Mouse (Mus musculus) liver, postnatal 0 days (tissue): ENCODE measurements around the gene Trim41. TPM values are rescaled to one million over a fixed set of nuclear protein-coding genes. Genes with fewer than 3 reads are reported as not detected.

Experiments
- ATAC-seq: fragments of 200-750 bp; cut with Nextera tagmentation; 2 replicates; pipeline ENCODE4 v1.8.0; 2017; ENCODE audit warnings: mild to moderate bottlenecking, moderate library complexity
- DNase-seq: peaks from one replicate; pipeline ENCODE4 v3.0.0-alpha.2; 2016
- H3K27ac ChIP-seq: fragments of 300-500 bp; sonication (generic); 2 replicates; pipeline ENCODE4 v1.5.1; 2014; ENCODE audit warnings: antibody characterized with exemption, moderate library complexity, mild to moderate bottlenecking, low read depth
- H3K27me3 ChIP-seq: fragments of 300-500 bp; sonication (generic); 2 replicates; pipeline ENCODE4 v1.6.1; 2014; ENCODE audit warnings: low read length, control low read depth, mixed read lengths; ENCODE audit not compliant: insufficient read depth
- H3K36me3 ChIP-seq: fragments of 300-500 bp; sonication (generic); replicated peaks from 2 replicates; pipeline ENCODE4 v1.6.1; 2014; ENCODE audit warnings: mild to moderate bottlenecking, control low read depth, low read length, moderate library complexity, mixed read lengths; ENCODE audit not compliant: insufficient read depth
- H3K4me1 ChIP-seq: fragments of 300-500 bp; sonication (generic); 2 replicates; pipeline ENCODE4 v1.6.1; 2014; ENCODE audit warnings: antibody characterized with exemption, mild to moderate bottlenecking, control low read depth; ENCODE audit not compliant: insufficient read depth
- H3K4me2 ChIP-seq: fragments of 300-500 bp; sonication (generic); 2 replicates; pipeline ENCODE4 v1.6.1; 2014; ENCODE audit warnings: low read depth, mild to moderate bottlenecking, low read length, moderate library complexity, mixed read lengths
- H3K4me3 ChIP-seq: fragments of 300-500 bp; sonication (generic); 2 replicates; pipeline ENCODE4 v1.5.1; 2014; ENCODE audit warnings: low read depth, low read length
- H3K9ac ChIP-seq: fragments of 300-500 bp; sonication (generic); replicated peaks from 2 replicates; pipeline ENCODE4 v1.6.1; 2014; ENCODE audit warnings: mild to moderate bottlenecking, moderate library complexity
- H3K9me3 ChIP-seq: fragments of 300-500 bp; sonication (generic); 2 replicates; pipeline ENCODE4 v1.6.1; 2016; ENCODE audit warnings: mild to moderate bottlenecking, control low read depth, low read length, mixed read lengths
- CTCF ChIP-seq: sonication (generic); IDR thresholded peaks from 2 replicates; pipeline ENCODE4 v1.5.1; 2016; ENCODE audit warnings: antibody characterized with exemption, low read depth
- EP300 ChIP-seq: IDR thresholded peaks from 2 replicates; pipeline ENCODE4 v1.6.1; 2016; ENCODE audit warnings: antibody characterized with exemption, low read depth, mild to moderate bottlenecking
- WGBS: fragments of 180-500 bp; shearing (Covaris S2); extraction: QIAGEN DNeasy Blood & Tissue Kit; methylation state at CpG from one replicate; pipeline ENCODE4 v1.1.7; 2014; ENCODE audit not compliant: insufficient replicate concordance; 5-methylcytosine and 5-hydroxymethylcytosine counted together
- polyA plus RNA-seq: library from polyadenylated mRNA; unstranded; fragments of >200 nt; fragmentation: Nextera tagmentation; extraction: Ambion mirVana; gene quantifications from 2 replicates; pipeline ENCODE4 v1.2.1, GENCODE M21; 2015

Gene Trim41
- polyA plus RNA-seq, 1 experiment from 2014 or later: 2.3 TPM

- 79% methylated on average over 10 of the region's 10 CpGs for WGBS
- ATAC-seq: no peak
- H3K27ac ChIP-seq: no peak overlapping the region
- no peak overlapping the region for H3K9ac ChIP-seq
- no peak overlapping the region for H3K4me3 ChIP-seq
- H3K36me3 ChIP-seq: no peaks in the 10 kb centered on the region
- no peak for DNase-seq
- H3K27me3 ChIP-seq: 0 out of 2 replicates have a peak, but pooled peaks cover 11% of the 10 kb centered on the region
- peaks cover 16% of the 10 kb centered on the region for H3K4me1 ChIP-seq
- no peak for TF ChIP-seq CTCF
- no peak for TF ChIP-seq EP300
- H3K9me3 ChIP-seq: no peaks in the 10 kb centered on the region
- H3K4me2 ChIP-seq: no peak overlapping the region
Measured at GRCm38 (mm10) chr11:48838879-48839680, 21.9 kb upstream of the Trim41 start.

GRCm38 (mm10) chr11:48838181-48838797 lies 21.1 kb upstream of the Trim41 start:
- no peak for TF ChIP-seq EP300
- TF ChIP-seq CTCF: no peak
- 2% methylated on average over 16 of the region's 16 CpGs for WGBS
- H3K27me3 ChIP-seq: 0 out of 2 replicates have a peak, but pooled peaks cover 11% of the 10 kb centered on the region
- peaks cover 16% of the 10 kb centered on the region for H3K4me1 ChIP-seq
- 0 out of 2 replicates have a peak, but pooled peaks have one; percentile 5 for ATAC-seq
- H3K27ac ChIP-seq: 0 out of 2 replicates have a peak overlapping the region, but pooled peaks have one; percentile 62
- peak overlapping the region; percentile 74 for H3K9ac ChIP-seq
- H3K9me3 ChIP-seq: no peaks in the 10 kb centered on the region
- no peak for DNase-seq
- H3K4me2 ChIP-seq: peak overlapping the region; percentile 100
- H3K4me3 ChIP-seq: peak overlapping the region; percentile 69
- H3K36me3 ChIP-seq: no peaks in the 10 kb centered on the region

- H3K27me3 ChIP-seq: 0 out of 2 replicates have a peak, but pooled peaks cover 11% of the 10 kb centered on the region
- peak; percentile 31; the same call in 1 of the 2 replicates for ATAC-seq
- H3K4me1 ChIP-seq: peaks cover 16% of the 10 kb centered on the region
- peak overlapping the region; percentile 100 for H3K4me2 ChIP-seq
- TF ChIP-seq EP300: no peak
- no peak for TF ChIP-seq CTCF
- under 1% methylated on average over 74 of the region's 77 CpGs for WGBS
- H3K27ac ChIP-seq: peak overlapping the region; percentile 62; the same call in 1 of the 2 replicates
- no peaks in the 10 kb centered on the region for H3K36me3 ChIP-seq
- H3K9me3 ChIP-seq: no peaks in the 10 kb centered on the region
- peak overlapping the region; percentile 74 for H3K9ac ChIP-seq
- H3K4me3 ChIP-seq: peak overlapping the region; percentile 69
- DNase-seq: peak; percentile 64
Measured at GRCm38 (mm10) chr11:48837310-48838180, 20.4 kb upstream of the Trim41 start.

GRCm38 (mm10) chr11:48836990-48837309 lies 19.8 kb upstream of the Trim41 start:
- peak overlapping the region; percentile 74 for H3K9ac ChIP-seq
- no peak for TF ChIP-seq EP300
- H3K9me3 ChIP-seq: no peaks in the 10 kb centered on the region
- ATAC-seq: peak; percentile 40
- peak overlapping the region; percentile 69 for H3K4me3 ChIP-seq
- H3K27ac ChIP-seq: 0 out of 2 replicates have a peak overlapping the region, but pooled peaks have one; percentile 62
- H3K4me1 ChIP-seq: peaks cover 16% of the 10 kb centered on the region
- H3K36me3 ChIP-seq: no peaks in the 10 kb centered on the region
- 19% methylated on average over 11 of the region's 11 CpGs for WGBS
- 0 out of 2 replicates have a peak, but pooled peaks cover 11% of the 10 kb centered on the region for H3K27me3 ChIP-seq
- peak overlapping the region; percentile 100 for H3K4me2 ChIP-seq
- DNase-seq: peak; percentile 54

DNA sequence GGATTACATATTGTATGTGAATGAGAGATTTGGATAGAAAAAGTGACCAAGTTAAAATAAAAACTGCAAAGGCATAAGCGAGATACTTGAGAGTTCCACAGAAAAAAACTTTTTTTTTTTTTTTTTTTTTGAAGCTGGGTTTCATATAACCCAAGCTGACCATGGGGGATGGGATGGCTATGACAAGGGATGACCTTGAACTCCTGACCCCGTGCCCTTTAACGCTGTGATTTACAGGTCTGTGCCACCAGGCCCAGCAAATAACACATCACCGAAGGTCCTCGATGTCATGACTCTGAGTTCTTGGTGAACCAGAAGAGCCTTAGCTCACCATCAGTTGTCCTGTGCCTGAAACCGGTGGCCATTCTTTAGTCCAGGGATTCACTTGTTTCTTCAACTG lies 18.8 kb upstream of the Trim41 start:
- DNase-seq: no peak
- Histone ChIP-seq H3K4me3 (no peak overlapping the region), H3K4me1 (peaks cover 16% of the 10 kb centered on the region), H3K9ac (no peak overlapping the region), H3K27me3 (0 out of 2 replicates have a peak, but pooled peaks cover 11% of the 10 kb centered on the region), H3K4me2 (no peak overlapping the region), H3K36me3 (no peaks in the 10 kb centered on the region), H3K27ac (no peak overlapping the region), H3K9me3 (no peaks in the 10 kb centered on the region)
- no peak for ATAC-seq
- no peak for TF ChIP-seq EP300
- no peak for TF ChIP-seq CTCF
- WGBS: 65% methylated on average over 6 of the region's 6 CpGs
